Mouse (Mus musculus): ENCODE measurements around the gene Gpn3. TPM values are rescaled to one million over a fixed set of nuclear protein-coding genes. Genes with fewer than 3 reads are reported as not detected.

The Gpn3 gene
- polyA plus RNA-seq, 1 experiment from 2014 or later: 102 TPM

Other genes with a start within 250 kb of the Gpn3 start
- gene Ccdc63, start 231.1 kb upstream of the Gpn3 start, polyA plus RNA-seq (2016; fragmentation: Nextera tagmentation; extraction: Ambion mirVana): not detected in 2 replicates
- 373 and 383 TPM in 2 replicates for gene Ppp1cc, start 213.6 kb upstream of the Gpn3 start, polyA plus RNA-seq (2016; fragmentation: Nextera tagmentation; extraction: Ambion mirVana)
- 9.6 and 11.8 TPM in 2 replicates for gene Hvcn1, start 165.1 kb upstream of the Gpn3 start, polyA plus RNA-seq (2016; fragmentation: Nextera tagmentation; extraction: Ambion mirVana)
- 4.4 and 4.9 TPM in 2 replicates for gene Tctn1, start 107.4 kb upstream of the Gpn3 start, polyA plus RNA-seq (2016; fragmentation: Nextera tagmentation; extraction: Ambion mirVana)
- 8.2 and 9.7 TPM in 2 replicates for gene Pptc7, start 87.5 kb upstream of the Gpn3 start, polyA plus RNA-seq (2016; fragmentation: Nextera tagmentation; extraction: Ambion mirVana)
- gene Rad9b, start 17.6 kb upstream of the Gpn3 start, polyA plus RNA-seq (2016; fragmentation: Nextera tagmentation; extraction: Ambion mirVana): 8.2 and 11.7 TPM in 2 replicates
- 191 and 204 TPM in 2 replicates for gene Vps29, start 17.5 kb upstream of the Gpn3 start, polyA plus RNA-seq (2016; fragmentation: Nextera tagmentation; extraction: Ambion mirVana)
- 83.6 and 90.4 TPM in 2 replicates for gene Fam216a, start 488 bp downstream of the Gpn3 start, polyA plus RNA-seq (2016; fragmentation: Nextera tagmentation; extraction: Ambion mirVana)
- 80.5 and 86.6 TPM in 2 replicates for gene Arpc3, start 20.0 kb downstream of the Gpn3 start, polyA plus RNA-seq (2016; fragmentation: Nextera tagmentation; extraction: Ambion mirVana)
- 60.4 and 66.8 TPM in 2 replicates for gene Anapc7, start 49.8 kb downstream of the Gpn3 start, polyA plus RNA-seq (2016; fragmentation: Nextera tagmentation; extraction: Ambion mirVana)
- gene Atp2a2, start 130.3 kb downstream of the Gpn3 start, polyA plus RNA-seq (2016; fragmentation: Nextera tagmentation; extraction: Ambion mirVana): 39.0 and 42.9 TPM in 2 replicates
- gene Ift81, start 242.6 kb downstream of the Gpn3 start, polyA plus RNA-seq (2016; fragmentation: Nextera tagmentation; extraction: Ambion mirVana): 35.3 and 42.2 TPM in 2 replicates

All from limb, embryonic 10.5 days (tissue).